Mouse (Mus musculus) testis, adult 2 months (tissue): Measurements from ENCODE around the gene Arfgef2.

ENCODE experiments used
- CTCF ChIP-seq: fragments of 200-500 bp; IDR thresholded peaks from 2 replicates; pipeline ENCODE4 v1.5.1; 2012; ENCODE audit warnings: low read depth, mild to moderate bottlenecking, inconsistent platforms, low read length, moderate library complexity; ENCODE audit not compliant: control insufficient read depth, insufficient read depth, insufficient replicate concordance
- POLR2A ChIP-seq: fragments of 200-500 bp; IDR thresholded peaks from 2 replicates; pipeline ENCODE4 v1.6.1; 2012; ENCODE audit warnings: low read depth, mild to moderate bottlenecking, inconsistent platforms, low read length, moderate library complexity; ENCODE audit not compliant: control insufficient read depth

- no peak for TF ChIP-seq CTCF
- TF ChIP-seq POLR2A, result no peak
Measured at GRCm38 (mm10) chr2:166855771-166856170, 50.4 kb downstream of the Arfgef2 start.
